Mouse (Mus musculus) hindbrain, embryonic 15.5 days (tissue): ENCODE data around the gene Ankrd61. TPM values are rescaled to one million over a fixed set of nuclear protein-coding genes. Genes with fewer than 3 reads are reported as not detected.

Source experiments
- ATAC-seq: fragments of 200-750 bp; cut with Nextera tagmentation; 2 replicates; pipeline ENCODE4 v1.8.0; 2017; ENCODE audit warnings: low read depth, moderate number of reproducible peaks, moderate TSS enrichment; ENCODE audit not compliant: low FRiP score
- H3K27ac ChIP-seq: fragments of 300-500 bp; sonication (generic); replicated peaks from 2 replicates; pipeline ENCODE4 v1.5.1; 2015; ENCODE audit warnings: mild to moderate bottlenecking, inconsistent platforms
- H3K27me3 ChIP-seq: fragments of 300-500 bp; sonication (generic); 2 replicates; pipeline ENCODE4 v1.6.1; 2015; ENCODE audit warnings: control low read depth, inconsistent platforms
- H3K36me3 ChIP-seq: fragments of 300-500 bp; sonication (generic); 2 replicates; pipeline ENCODE4 v1.6.1; 2015; ENCODE audit warnings: control low read depth, inconsistent platforms
- H3K4me1 ChIP-seq: fragments of 300-500 bp; sonication (generic); replicated peaks from 2 replicates; pipeline ENCODE4 v1.6.1; 2015; ENCODE audit warnings: control low read depth, inconsistent platforms
- H3K4me2 ChIP-seq: fragments of 300-500 bp; sonication (generic); 2 replicates; pipeline ENCODE4 v1.6.1; 2015; ENCODE audit warnings: moderate library complexity, mild to moderate bottlenecking, inconsistent platforms
- H3K4me3 ChIP-seq: fragments of 300-500 bp; sonication (generic); 2 replicates; pipeline ENCODE4 v1.5.1; 2015; ENCODE audit warnings: mild to moderate bottlenecking, inconsistent platforms
- H3K9ac ChIP-seq: fragments of 300-500 bp; sonication (generic); 2 replicates; pipeline ENCODE4 v1.6.1; 2015; ENCODE audit warnings: inconsistent platforms
- H3K9me3 ChIP-seq: fragments of 300-500 bp; sonication (generic); 2 replicates; pipeline ENCODE4 v1.6.1; 2016; ENCODE audit warnings: control low read depth, inconsistent platforms
- WGBS: fragments of 180-500 bp; shearing (Covaris S2); methylation state at CpG from one replicate; pipeline ENCODE4 v1.1.7; 2015; 5-methylcytosine and 5-hydroxymethylcytosine counted together
- polyA plus RNA-seq: library from polyadenylated mRNA; unstranded; fragments of >200 nt; fragmentation: Nextera tagmentation; extraction: Ambion mirVana; gene quantifications from 2 replicates; pipeline ENCODE4 v1.2.1, GENCODE M21; 2015

Ankrd61 gene
- polyA plus RNA-seq, 1 experiment from 2014 or later, result 0.36 TPM

GRCm38 (mm10) chr5:143924781-143925452 is 27.4 kb upstream of the Ankrd61 start:
- Histone ChIP-seq H3K9ac (no peak overlapping the region), H3K4me3 (no peak overlapping the region), H3K27ac (no peak overlapping the region), H3K9me3 (no peaks in the 10 kb centered on the region), H3K27me3 (no peaks in the 10 kb centered on the region), H3K36me3 (peaks cover 80% of the 10 kb centered on the region), H3K4me1 (no peaks in the 10 kb centered on the region), H3K4me2 (no peak overlapping the region)
- ATAC-seq, result no peak
- 92% methylated on average over 6 of the region's 6 CpGs for WGBS

DNA sequence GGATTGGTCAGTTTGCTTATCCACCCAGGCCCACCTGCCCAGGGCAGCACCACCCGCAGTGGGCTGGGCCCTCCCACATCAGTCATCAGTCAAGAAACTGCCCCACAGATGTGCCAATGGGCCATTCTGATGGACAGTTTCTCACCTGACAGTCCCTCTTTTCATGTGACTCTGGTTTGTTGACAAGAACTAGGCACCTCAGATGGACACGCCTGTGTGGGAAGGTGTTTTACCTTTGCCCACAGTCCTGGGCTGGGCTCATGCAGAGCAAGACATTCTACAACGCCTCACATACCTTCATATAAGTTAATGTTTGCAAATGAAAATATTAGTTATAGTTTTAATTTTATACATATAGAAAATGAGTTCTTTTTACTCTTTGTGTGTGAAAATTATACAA is 20.6 kb upstream of the Ankrd61 start:
- Histone ChIP-seq H3K36me3 (peaks cover 65% of the 10 kb centered on the region), H3K9ac (no peak overlapping the region), H3K9me3 (no peaks in the 10 kb centered on the region), H3K4me2 (no peak overlapping the region), H3K27ac (no peak overlapping the region), H3K4me1 (no peaks in the 10 kb centered on the region), H3K27me3 (no peaks in the 10 kb centered on the region), H3K4me3 (no peak overlapping the region)
- ATAC-seq, result no peak
- 94% methylated on average over 3 of the region's 3 CpGs for WGBS

DNA sequence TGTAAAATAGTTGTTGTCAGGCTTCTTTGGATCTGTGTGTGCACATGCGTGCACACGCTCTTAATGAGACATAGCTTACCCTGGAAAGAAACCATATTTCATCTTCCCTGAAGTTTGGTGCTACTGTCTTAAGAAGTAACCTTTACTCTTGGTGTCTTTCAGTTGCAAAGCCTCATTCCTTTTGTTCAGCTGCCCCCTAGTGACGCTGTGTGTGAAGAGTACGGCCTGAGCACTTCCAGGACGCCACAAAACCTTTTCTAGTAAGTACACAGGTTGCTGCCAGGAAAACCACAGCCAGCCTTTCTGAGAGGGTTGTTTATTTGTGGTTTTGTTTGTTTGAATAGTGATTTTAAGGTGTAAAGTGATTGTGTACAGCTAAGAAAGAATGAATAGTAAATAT is 19.9 kb upstream of the Ankrd61 start:
- Histone ChIP-seq H3K36me3 (peaks cover 59% of the 10 kb centered on the region), H3K27ac (no peak overlapping the region), H3K9ac (no peak overlapping the region), H3K9me3 (no peaks in the 10 kb centered on the region), H3K27me3 (no peaks in the 10 kb centered on the region), H3K4me2 (no peak overlapping the region), H3K4me3 (no peak overlapping the region), H3K4me1 (no peaks in the 10 kb centered on the region)
- 52% methylated on average over 5 of the region's 5 CpGs for WGBS
- no peak for ATAC-seq

DNA sequence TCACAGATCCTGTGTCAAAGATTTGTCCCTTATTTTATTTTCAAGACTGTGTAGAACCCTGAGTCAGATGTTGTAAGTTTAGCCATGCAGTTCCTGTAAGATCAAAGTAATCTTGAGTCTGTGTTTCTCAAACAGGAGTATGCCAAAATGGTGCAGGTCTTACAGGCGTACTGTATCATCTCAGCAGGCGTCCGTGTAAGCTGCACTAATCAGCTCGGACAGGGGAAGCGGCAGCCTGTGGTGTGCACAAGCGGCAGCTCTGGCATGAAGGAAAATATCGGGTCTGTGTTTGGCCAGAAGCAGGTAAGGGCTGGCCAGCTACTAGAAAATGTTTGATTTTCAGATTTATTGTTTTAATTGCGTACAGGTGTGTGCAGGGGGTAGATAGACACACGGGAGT is 18.7 kb upstream of the Ankrd61 start:
- ATAC-seq, result no peak

DNA sequence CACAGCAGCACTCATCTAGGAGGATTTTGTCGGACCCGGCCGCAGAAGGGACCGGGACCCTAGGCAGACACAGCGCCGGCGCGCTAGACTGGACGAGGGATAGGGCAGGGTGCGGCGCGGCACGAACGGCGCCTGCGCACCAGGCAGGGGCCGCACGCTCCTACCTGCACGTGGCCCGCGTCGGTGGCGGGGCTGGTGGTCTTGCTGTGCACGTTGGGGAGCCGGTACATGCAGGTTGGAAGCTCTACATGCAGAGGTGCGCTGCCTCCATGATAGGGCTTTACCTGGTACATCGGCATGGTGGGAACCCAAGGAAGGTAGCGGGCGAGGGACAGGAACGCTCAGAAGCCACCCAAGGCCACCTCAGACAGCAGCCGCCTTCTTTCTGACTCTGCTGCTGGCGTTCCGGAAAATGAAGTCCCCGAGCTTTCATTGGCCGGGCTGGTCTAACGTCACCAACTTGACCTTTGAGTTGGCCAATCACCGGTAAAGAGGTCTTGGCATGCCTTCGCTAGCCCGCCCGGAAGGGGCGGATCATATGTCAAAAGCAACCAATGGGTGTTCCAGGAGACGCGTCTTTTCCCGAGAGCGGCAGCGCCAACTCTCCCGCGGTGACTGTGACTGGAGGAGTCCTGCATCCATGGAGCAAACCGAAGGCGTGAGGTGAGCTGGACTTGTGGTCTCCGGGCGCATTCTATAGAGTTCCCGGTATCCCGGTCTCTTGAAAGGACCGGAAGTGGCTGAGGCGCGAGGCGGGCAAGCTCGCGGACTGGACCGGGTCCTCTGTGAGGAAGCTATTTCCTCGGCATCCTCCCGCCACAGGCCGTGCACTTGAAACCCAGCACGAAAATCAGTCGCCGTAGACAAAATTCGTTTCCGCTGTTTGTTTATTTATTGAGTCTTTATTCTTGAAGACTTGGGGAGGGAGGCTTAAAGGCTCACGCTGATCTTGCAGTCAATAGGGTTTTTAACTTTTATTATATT is 12.2 kb upstream of the Ankrd61 start, which contains the start of the genes Aimp2 and Pms2:
Aimp2 (minus strand) TSS at position 431 of the 984 bp plus-strand sequence.
Pms2 (plus strand) TSS at position 548 of the 984 bp plus-strand sequence.
- H3K9ac ChIP-seq, result peak within 1 kb of the TSS; percentile 64
- peak within 1 kb of the TSS; percentile 82 for H3K4me2 ChIP-seq
- WGBS, result under 1% methylated on average over 70 of the region's 70 CpGs
- peak within 1 kb of the TSS; percentile 89 for H3K27ac ChIP-seq
- H3K36me3 ChIP-seq, result peaks cover 13% of the 10 kb centered on the region
- no peaks in the 10 kb centered on the region for H3K9me3 ChIP-seq
- H3K4me3 ChIP-seq, result peak within 1 kb of the TSS; percentile 59
- peak; percentile 99 for ATAC-seq
- no peaks in the 10 kb centered on the region for H3K27me3 ChIP-seq
- peaks cover 26% of the 10 kb centered on the region for H3K4me1 ChIP-seq

More for the DNA sequence above, 18.7 kb upstream of the Ankrd61 start:
- Histone ChIP-seq H3K9ac (no peak overlapping the region), H3K27me3 (no peaks in the 10 kb centered on the region), H3K4me3 (no peak overlapping the region), H3K36me3 (peaks cover 52% of the 10 kb centered on the region), H3K9me3 (no peaks in the 10 kb centered on the region), H3K4me1 (no peaks in the 10 kb centered on the region; the same call in 1 of the 2 replicates), H3K4me2 (no peak overlapping the region), H3K27ac (no peak overlapping the region)
- WGBS, result 91% methylated on average over 9 of the region's 9 CpGs

GRCm38 (mm10) chr5:143908926-143909325 is 11.4 kb upstream of the Ankrd61 start:
- H3K4me1 ChIP-seq, result peaks cover 26% of the 10 kb centered on the region
- 4% methylated on average over 9 of the region's 9 CpGs for WGBS
- H3K4me3 ChIP-seq, result peak overlapping the region; percentile 59
- peak overlapping the region; percentile 64 for H3K9ac ChIP-seq
- no peak for ATAC-seq
- H3K9me3 ChIP-seq, result no peaks in the 10 kb centered on the region
- peak overlapping the region; percentile 89 for H3K27ac ChIP-seq
- H3K36me3 ChIP-seq, result peaks cover 16% of the 10 kb centered on the region
- no peaks in the 10 kb centered on the region for H3K27me3 ChIP-seq
- H3K4me2 ChIP-seq, result peak overlapping the region; percentile 77

GRCm38 (mm10) chr5:143906429-143906828 is 8.9 kb upstream of the Ankrd61 start:
- peaks cover 38% of the 10 kb centered on the region for H3K36me3 ChIP-seq
- H3K9me3 ChIP-seq, result no peaks in the 10 kb centered on the region
- no peak overlapping the region for H3K4me3 ChIP-seq
- no peak for ATAC-seq
- H3K4me1 ChIP-seq, result peaks cover 26% of the 10 kb centered on the region
- H3K27me3 ChIP-seq, result no peaks in the 10 kb centered on the region
- no peak overlapping the region for H3K9ac ChIP-seq
- no peak overlapping the region for H3K27ac ChIP-seq
- 87% methylated on average over 8 of the region's 8 CpGs for WGBS
- no peak overlapping the region for H3K4me2 ChIP-seq

DNA sequence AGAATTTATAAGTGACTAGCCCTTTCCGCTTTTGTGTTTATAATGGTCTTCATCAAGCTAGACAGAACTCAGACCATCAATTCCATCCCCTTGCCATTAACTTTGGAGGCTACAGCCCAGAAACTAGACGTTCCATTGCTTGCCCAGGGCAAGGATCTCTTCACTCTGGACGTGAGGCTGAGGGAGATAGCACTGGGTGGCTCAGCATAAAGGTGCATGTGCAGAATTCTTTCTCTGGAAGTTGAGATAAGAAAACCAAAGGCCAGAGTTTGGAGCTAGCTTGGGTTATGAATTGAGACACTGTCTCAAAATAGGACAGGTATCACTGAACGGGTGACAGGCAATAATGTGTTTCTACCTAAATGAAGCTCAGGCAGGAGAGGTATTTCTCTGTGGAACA is 6.3 kb upstream of the Ankrd61 start:
- 96% methylated on average over 4 of the region's 4 CpGs for WGBS
- Histone ChIP-seq H3K9me3 (no peaks in the 10 kb centered on the region), H3K4me3 (no peak overlapping the region), H3K27me3 (no peaks in the 10 kb centered on the region), H3K27ac (no peak overlapping the region), H3K4me2 (no peak overlapping the region), H3K9ac (no peak overlapping the region), H3K36me3 (peaks cover 50% of the 10 kb centered on the region), H3K4me1 (peaks cover 15% of the 10 kb centered on the region)
- no peak for ATAC-seq

- Histone ChIP-seq H3K36me3 (peaks cover 67% of the 10 kb centered on the region), H3K27me3 (no peaks in the 10 kb centered on the region), H3K4me3 (no peak overlapping the region), H3K27ac (no peak overlapping the region), H3K9me3 (no peaks in the 10 kb centered on the region), H3K4me2 (no peak overlapping the region), H3K9ac (no peak overlapping the region), H3K4me1 (no peaks in the 10 kb centered on the region)
- no peak for ATAC-seq
- WGBS, result 79% methylated on average over 3 of the region's 3 CpGs
Observed at GRCm38 (mm10) chr5:143902111-143902510, 4.6 kb upstream of the Ankrd61 start.

GRCm38 (mm10) chr5:143893396-143893795 is 4.1 kb downstream of the Ankrd61 start:
- Histone ChIP-seq H3K27me3 (no peaks in the 10 kb centered on the region), H3K4me2 (no peak overlapping the region), H3K36me3 (peaks cover 49% of the 10 kb centered on the region), H3K9me3 (no peaks in the 10 kb centered on the region), H3K9ac (no peak overlapping the region), H3K27ac (no peak overlapping the region), H3K4me1 (no peaks in the 10 kb centered on the region), H3K4me3 (no peak overlapping the region)
- ATAC-seq, result no peak
- 83% methylated on average over 5 of the region's 5 CpGs for WGBS

DNA sequence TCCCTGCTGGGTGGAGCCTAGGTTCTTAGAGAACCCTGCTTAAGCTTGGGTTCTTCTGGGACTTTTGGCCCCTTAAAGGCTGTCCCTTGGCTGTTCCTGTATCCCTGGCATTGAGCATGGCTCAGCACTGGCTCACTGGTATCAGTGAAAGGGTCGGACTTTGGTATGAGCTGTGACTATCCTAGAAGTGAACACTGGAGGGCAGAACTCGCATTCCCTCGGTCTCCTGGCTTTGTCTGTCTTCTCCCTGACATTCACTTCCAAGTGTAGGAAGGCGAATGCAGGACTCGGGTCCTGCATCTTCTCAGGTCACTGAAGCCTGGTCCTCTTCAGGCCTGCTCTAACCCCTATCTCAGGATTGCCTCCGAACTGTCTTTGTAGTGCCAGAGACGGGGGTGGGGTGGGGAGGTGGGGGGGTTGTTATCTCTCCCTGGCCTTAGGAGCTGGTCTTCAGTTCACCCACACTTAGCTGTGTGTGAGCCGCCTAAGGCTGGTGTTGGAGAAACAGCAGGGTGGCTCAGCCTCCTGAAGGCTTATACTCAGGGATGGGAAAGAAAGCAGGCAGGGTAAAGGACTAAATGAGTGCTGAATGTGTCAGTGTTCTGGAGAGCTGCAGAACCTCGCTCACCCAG is 5.1 kb downstream of the Ankrd61 start:
- Histone ChIP-seq H3K9me3 (no peaks in the 10 kb centered on the region), H3K27ac (no peak overlapping the region), H3K9ac (no peak overlapping the region), H3K36me3 (peaks cover 49% of the 10 kb centered on the region), H3K4me1 (no peaks in the 10 kb centered on the region), H3K4me2 (no peak overlapping the region), H3K27me3 (no peaks in the 10 kb centered on the region), H3K4me3 (no peak overlapping the region)
- WGBS, result 79% methylated on average over 9 of the region's 9 CpGs
- no peak for ATAC-seq

GRCm38 (mm10) chr5:143890741-143891140 is 6.7 kb downstream of the Ankrd61 start:
- WGBS, result 92% methylated on average over 6 of the region's 6 CpGs
- Histone ChIP-seq H3K9ac (no peak overlapping the region), H3K9me3 (no peaks in the 10 kb centered on the region), H3K27me3 (no peaks in the 10 kb centered on the region), H3K4me2 (no peak overlapping the region), H3K27ac (no peak overlapping the region), H3K4me3 (no peak overlapping the region), H3K4me1 (no peaks in the 10 kb centered on the region), H3K36me3 (peaks cover 58% of the 10 kb centered on the region)
- no peak for ATAC-seq
